Mouse (Mus musculus): Measurements from ENCODE around the gene Gm20498.

The Gm20498 gene

DNA sequence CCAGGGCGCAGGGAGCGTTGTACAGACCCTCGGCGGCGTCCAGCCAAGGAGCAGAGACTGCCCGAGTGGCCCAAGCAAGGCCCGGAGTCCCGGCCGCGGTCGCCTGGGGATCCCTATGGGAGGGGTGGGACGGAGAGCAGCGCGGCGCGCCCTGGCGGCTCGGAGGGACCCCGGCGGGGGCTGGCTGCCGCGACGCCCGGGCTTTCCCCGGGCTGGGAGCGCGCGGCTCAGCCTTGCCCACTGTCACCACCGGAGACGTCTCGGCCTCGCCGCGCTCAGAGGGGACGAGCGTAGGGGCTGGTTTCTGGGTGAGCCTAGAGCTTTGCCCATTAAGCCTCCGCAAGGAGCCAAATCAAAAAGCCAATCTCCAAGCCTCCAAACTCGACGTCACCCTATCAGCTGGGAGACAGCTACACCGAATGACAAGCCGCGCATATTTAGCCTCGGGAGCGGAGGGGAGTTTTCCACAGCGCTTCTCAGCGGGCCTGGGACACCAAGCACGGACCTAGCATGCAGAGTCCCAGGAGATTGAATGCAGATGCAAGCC is 199.8 kb downstream of the Gm20498 start, which contains the start of gene Slc8a3:
Gene Slc8a3 (minus strand): TSS at position 306 of the 547 bp plus-strand sequence.
- peak; percentile 81 for DNase-seq (ENCODE audit: low read depth, low spot score)

DNA sequence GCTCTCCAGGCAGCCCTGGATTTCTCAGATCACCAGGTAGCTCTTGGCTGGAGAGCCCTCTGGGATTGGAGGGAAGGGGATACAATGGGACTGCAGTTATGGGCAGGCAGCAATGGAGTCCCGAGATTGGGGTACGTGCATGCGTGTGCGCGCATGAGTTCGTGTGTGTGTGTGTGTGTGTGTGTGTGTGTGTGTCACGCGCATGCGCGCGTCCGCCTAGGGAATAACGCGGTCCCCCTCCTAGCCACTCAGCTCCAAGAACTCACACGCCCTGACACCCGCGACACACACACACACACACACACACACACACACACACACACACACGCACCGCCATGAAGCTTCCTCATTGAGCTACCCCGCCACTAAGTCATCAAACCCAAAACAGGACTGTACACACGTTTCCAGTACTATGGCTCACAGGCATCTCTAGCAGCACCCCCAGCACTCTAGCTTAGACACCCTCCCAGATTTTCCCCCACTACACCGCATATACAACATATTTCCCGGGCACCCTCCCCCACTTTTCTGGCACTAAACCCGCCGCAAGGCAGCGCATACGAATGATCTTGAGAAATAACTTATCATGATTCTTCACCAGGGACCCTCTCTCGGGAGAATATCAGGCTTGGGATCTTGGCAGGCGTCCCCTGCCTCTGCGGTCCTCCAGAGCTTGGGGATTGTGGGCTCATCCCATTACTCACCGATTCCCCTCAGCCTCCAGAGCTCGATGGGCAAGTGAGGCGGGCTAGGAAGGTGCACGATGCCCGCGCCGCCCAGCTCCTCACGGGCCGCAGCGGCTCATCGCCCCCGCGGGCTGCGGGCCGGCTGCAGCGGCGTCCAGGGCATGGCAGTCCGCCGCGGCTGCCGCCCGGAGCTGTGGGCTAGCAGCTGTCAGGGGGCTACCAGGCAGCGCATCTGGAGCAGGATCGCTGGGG is 200.5 kb downstream of the Gm20498 start:
- peak; percentile 85 for DNase-seq (ENCODE audit: low read depth, low spot score)

GRCm38 (mm10) chr12:81331046-81331638 is 201.6 kb downstream of the Gm20498 start:
- peak; percentile 59 for DNase-seq (ENCODE audit: low read depth, low spot score)

DNA sequence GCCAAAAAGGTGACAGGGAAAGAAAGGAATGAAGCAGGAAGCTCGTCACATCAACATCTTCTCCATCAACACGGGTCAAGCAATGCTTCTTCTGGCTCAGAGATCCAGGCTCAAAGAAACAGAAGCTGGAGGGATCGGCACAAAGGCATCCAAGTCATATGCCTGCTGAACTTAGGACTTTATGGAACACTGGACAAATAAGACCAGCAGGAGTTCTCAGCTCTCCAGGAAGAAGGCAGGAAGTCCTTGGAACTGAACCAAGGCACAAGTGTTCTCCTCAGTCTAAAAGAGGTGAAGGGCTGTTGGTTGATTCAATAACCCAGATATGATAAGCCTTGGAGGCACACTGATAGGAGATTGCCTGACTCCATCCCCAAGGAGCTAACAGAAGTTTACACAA is 207.7 kb downstream of the Gm20498 start:
- no peak for DNase-seq (ENCODE audit: low read depth, low spot score)

- DNase-seq (ENCODE audit: low read depth, low spot score): no peak
These were observed 208.6 kb downstream of the Gm20498 start for GRCm38 (mm10) chr12:81324116-81324515.

GRCm38 (mm10) chr12:81321021-81321420 is 211.7 kb downstream of the Gm20498 start:
- no peak for DNase-seq (ENCODE audit: low read depth, low spot score)

DNA sequence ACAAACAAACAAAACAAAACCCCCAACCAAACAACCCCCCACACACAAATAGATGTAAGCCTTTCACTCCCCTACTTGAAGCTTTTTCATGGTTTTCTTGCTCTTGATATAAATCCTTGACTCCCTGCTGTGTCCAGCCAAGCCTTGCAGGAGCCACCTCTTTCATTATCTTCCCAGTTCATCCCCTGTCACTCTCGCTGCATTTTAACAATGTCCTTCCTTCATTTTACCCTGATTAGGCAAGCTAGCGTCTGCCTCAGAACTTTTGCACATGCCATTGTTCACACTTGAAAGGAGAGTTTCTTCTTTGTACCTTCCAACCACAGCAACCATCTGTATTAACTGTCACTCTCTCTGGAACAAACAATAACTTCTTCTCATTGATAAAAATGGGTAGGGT is 214.9 kb downstream of the Gm20498 start:
- no peak for DNase-seq (ENCODE audit: low read depth, low spot score)

- no peak for DNase-seq (ENCODE audit: low read depth, low spot score)
These were observed 216.8 kb downstream of the Gm20498 start for GRCm38 (mm10) chr12:81315953-81316352.

Data from skeletal muscle tissue, adult 2 months (tissue).